Mouse (Mus musculus) stomach, postnatal 0 days (tissue): ENCODE measurements around the gene Mmp27.

Experiments used
- CTCF ChIP-seq: IDR thresholded peaks from 2 replicates; pipeline ENCODE4 v1.5.1; 2016; ENCODE audit warnings: antibody characterized with exemption, low read depth, mild to moderate bottlenecking, moderate library complexity
- EP300 ChIP-seq: optimal IDR thresholded peaks from 2 replicates; pipeline ENCODE3; 2016; ENCODE audit warnings: antibody characterized with exemption

- TF ChIP-seq CTCF (no peak), EP300 (no peak)
Measured at GRCm38 (mm10) chr9:7590063-7590462, 18.9 kb downstream of the Mmp27 start.
